Mouse (Mus musculus): ENCODE data around the gene Esrrg.

GRCm38 (mm10) chr1:188101832-188102231, 493.2 kb downstream of the Esrrg start:
- no peak for TF ChIP-seq CTCF (conservative IDR thresholded peaks at IDR 0.05; ENCODE audit: low read length)
- no peak for TF ChIP-seq POU5F1 (IDR thresholded peaks at IDR 0.05; ENCODE audit: borderline replicate concordance, low read length)
- TF ChIP-seq NANOG (IDR thresholded peaks at IDR 0.05; ENCODE audit: borderline replicate concordance, low read length) = no peak

All from E14TG2a.4 (cell line).